Mouse (Mus musculus) lung, postnatal 0 days (tissue): ENCODE results near the gene Glipr1l1.
"Not testable (repeated sequence)": the region's sequence is repeated elsewhere in the genome, so short reads cannot be mapped to it uniquely, and the experiment has no call there.

Experiments
- CTCF ChIP-seq: IDR thresholded peaks from 2 replicates; pipeline ENCODE4 v1.5.1; 2016; ENCODE audit warnings: antibody characterized with exemption, mild to moderate bottlenecking
- EP300 ChIP-seq: IDR thresholded peaks from 2 replicates; pipeline ENCODE4 v1.6.1; 2016; ENCODE audit warnings: antibody characterized with exemption, mild to moderate bottlenecking, control low read depth

- not testable (repeated sequence) for TF ChIP-seq CTCF, EP300
Observed at GRCm38 (mm10) chr10:112043523-112043922, 16.5 kb upstream of the Glipr1l1 start.
